Mouse (Mus musculus) stomach, postnatal 0 days (tissue): ENCODE measurements around the gene Ywhah.

ENCODE experiments used
- CTCF ChIP-seq: IDR thresholded peaks from 2 replicates; pipeline ENCODE4 v1.5.1; 2016; ENCODE audit warnings: antibody characterized with exemption, low read depth, mild to moderate bottlenecking, moderate library complexity
- EP300 ChIP-seq: optimal IDR thresholded peaks from 2 replicates; pipeline ENCODE3; 2016; ENCODE audit warnings: antibody characterized with exemption

DNA sequence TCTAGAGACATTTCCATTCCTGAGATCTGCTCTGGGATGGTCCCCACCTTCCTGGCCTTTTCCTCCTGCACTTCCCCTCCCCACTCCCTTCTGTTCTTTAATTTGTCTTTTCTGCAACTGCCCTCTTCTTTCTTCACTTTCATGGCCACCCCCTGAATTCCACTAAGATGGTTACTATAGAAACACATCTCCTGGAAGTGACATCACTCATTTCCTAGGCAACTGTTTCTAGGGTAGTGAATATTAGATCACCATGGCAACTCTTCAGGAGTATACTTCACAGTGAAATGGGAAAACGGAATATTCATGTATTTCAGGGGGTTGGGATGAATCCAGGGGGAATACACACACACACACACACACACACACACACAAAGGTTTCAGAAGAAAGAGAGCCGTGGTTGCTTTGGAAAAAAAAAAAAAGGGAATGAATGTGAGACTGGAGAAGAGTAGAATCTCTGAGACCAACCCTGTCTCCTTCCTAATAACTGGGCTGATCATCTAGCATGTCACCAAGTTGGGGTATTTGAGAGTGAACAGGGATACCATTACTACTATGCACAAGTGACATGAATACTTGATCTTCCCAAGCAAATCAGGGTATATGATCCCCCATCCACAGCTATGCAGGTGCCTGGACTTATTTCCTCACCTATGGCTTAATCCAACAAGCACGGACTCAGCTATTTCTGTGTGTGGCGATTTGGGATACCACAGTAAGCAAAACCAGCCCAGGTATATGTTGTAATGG is 12.0 kb downstream of the Ywhah start:
- TF ChIP-seq CTCF: no peak
- TF ChIP-seq EP300: no peak
